Mouse (Mus musculus) CH12.LX (cell line): Measurements from ENCODE around the gene Ptprr. TPM values are rescaled to one million over a fixed set of nuclear protein-coding genes. Genes with fewer than 3 reads are reported as not detected.

Experiments
- DNase-seq: peaks from one replicate; pipeline ENCODE4 v3.0.0-alpha.2; 2013; ENCODE audit errors: extremely low read depth
- H3K27ac ChIP-seq: 2 replicates; pipeline ENCODE4 v1.5.1; 2012; ENCODE audit warnings: low read depth, mild to moderate bottlenecking, control low read depth, moderate library complexity; ENCODE audit not compliant: insufficient read depth
- H3K27me3 ChIP-seq: replicated peaks from 2 replicates; pipeline ENCODE3; 2012; ENCODE audit warnings: inconsistent platforms
- H3K36me3 ChIP-seq, 2 experiments: replicated peaks in 1 of 2; 2 replicates each; pipeline versions ENCODE3 to v1.6.1; 2012; ENCODE audit warnings: inconsistent platforms in 1 of 2, low read length in 1 of 2, mild to moderate bottlenecking in 1 of 2, mixed read lengths in 1 of 2, moderate library complexity in 1 of 2; ENCODE audit not compliant: control insufficient read depth in 1 of 2, insufficient read depth in 1 of 2
- H3K4me1 ChIP-seq, 2 experiments: 2 replicates each; pipeline ENCODE4 v1.6.1; 2012; ENCODE audit warnings: inconsistent platforms in 1 of 2, moderate library complexity in 1 of 2; ENCODE audit not compliant: insufficient read depth in 2 of 2, control insufficient read depth in 1 of 2
- H3K4me2 ChIP-seq: 2 replicates; pipeline ENCODE4 v1.6.1; 2012; ENCODE audit warnings: low read depth, mild to moderate bottlenecking, control low read depth; ENCODE audit not compliant: poor library complexity, insufficient read depth, severe bottlenecking
- H3K4me3 ChIP-seq, 3 experiments: fragments of 150-350 bp in 1 of 3; sonication (generic) in 1 of 3; replicated peaks in 1 of 3; 2 replicates each; pipeline versions ENCODE3 to v1.5.1; 2011 to 2012; ENCODE audit warnings: low read depth in 2 of 3, low read length in 2 of 3, mild to moderate bottlenecking in 2 of 3, moderate library complexity in 2 of 3, control low read depth in 1 of 3, improper control_type of control experiment in 1 of 3, inconsistent platforms in 1 of 3, mixed read lengths in 1 of 3; ENCODE audit not compliant: poor library complexity in 1 of 3
- H3K79me2 ChIP-seq: replicated peaks from 2 replicates; pipeline ENCODE4 v1.6.1; 2012; ENCODE audit warnings: mild to moderate bottlenecking, moderate library complexity; ENCODE audit not compliant: control insufficient read depth, poor library complexity, insufficient read depth, severe bottlenecking; ENCODE audit errors: extremely low read depth
- H3K9ac ChIP-seq: 2 replicates; pipeline ENCODE4 v1.6.1; 2012; ENCODE audit warnings: low read depth, mild to moderate bottlenecking, control low read depth, moderate library complexity; ENCODE audit not compliant: insufficient read depth
- H3K9me3 ChIP-seq: replicated peaks from 2 replicates; pipeline ENCODE3; 2012; ENCODE audit warnings: low read length, inconsistent platforms, mixed read lengths
- BHLHE40 ChIP-seq: IDR thresholded peaks from 2 replicates; pipeline ENCODE4 v1.6.1; 2011; ENCODE audit warnings: mild to moderate bottlenecking, low read depth, low read length, improper control_type of control experiment
- CHD2 ChIP-seq: IDR thresholded peaks from 2 replicates; pipeline ENCODE4 v1.6.1; 2011; ENCODE audit warnings: low read length, improper control_type of control experiment
- ETS1 ChIP-seq: conservative IDR thresholded peaks from 2 replicates; pipeline ENCODE4 v1.6.1; 2012; ENCODE audit warnings: low read depth, mild to moderate bottlenecking, inconsistent platforms, low read length, improper control_type of control experiment, moderate library complexity
- GABPA ChIP-seq: IDR thresholded peaks from 2 replicates; pipeline ENCODE4 v1.6.1; 2012; ENCODE audit warnings: low read depth, low read length, improper control_type of control experiment, inconsistent platforms; ENCODE audit not compliant: insufficient replicate concordance
- IRF4 ChIP-seq: IDR thresholded peaks from 2 replicates; pipeline ENCODE4 v1.6.1; 2014; ENCODE audit warnings: low read depth, mild to moderate bottlenecking, inconsistent platforms, low read length, improper control_type of control experiment
- JUN ChIP-seq: IDR thresholded peaks from 2 replicates; pipeline ENCODE4 v1.6.1; 2011; ENCODE audit warnings: low read depth, mild to moderate bottlenecking, low read length, improper control_type of control experiment, moderate library complexity; ENCODE audit not compliant: insufficient read depth
- JUND ChIP-seq: conservative IDR thresholded peaks from 2 replicates; pipeline ENCODE4 v1.6.1; 2011; ENCODE audit warnings: low read depth, low read length, improper control_type of control experiment
- KAT2A ChIP-seq: IDR thresholded peaks from 2 replicates; pipeline ENCODE4 v1.6.1; 2012; ENCODE audit warnings: low read length, improper control_type of control experiment, inconsistent platforms; ENCODE audit not compliant: insufficient replicate concordance
- MXI1 ChIP-seq: IDR thresholded peaks from 2 replicates; pipeline ENCODE4 v1.6.1; 2011; ENCODE audit warnings: mild to moderate bottlenecking, low read depth, low read length, improper control_type of control experiment
- MYC ChIP-seq: IDR thresholded peaks from 2 replicates; pipeline ENCODE4 v1.6.1; 2011; ENCODE audit warnings: low read depth, mild to moderate bottlenecking, improper control_type of control experiment, low read length
- RAD21 ChIP-seq: IDR thresholded peaks from 2 replicates; pipeline ENCODE4 v1.6.1; 2011; ENCODE audit warnings: low read depth, mild to moderate bottlenecking, low read length, improper control_type of control experiment, moderate library complexity
- SIN3A ChIP-seq: IDR thresholded peaks from 2 replicates; pipeline ENCODE4 v1.6.1; 2012; ENCODE audit warnings: low read length, improper control_type of control experiment, inconsistent platforms
- USF1 ChIP-seq: IDR thresholded peaks from 2 replicates; pipeline ENCODE4 v1.6.1; 2014; ENCODE audit warnings: low read depth, mild to moderate bottlenecking, inconsistent platforms, low read length, improper control_type of control experiment
- USF2 ChIP-seq: conservative IDR thresholded peaks from 2 replicates; pipeline ENCODE4 v1.6.1; 2011; ENCODE audit warnings: low read depth, low read length, improper control_type of control experiment
- ZKSCAN1 ChIP-seq: IDR thresholded peaks from 2 replicates; pipeline ENCODE4 v1.6.1; 2012; ENCODE audit warnings: low read depth, inconsistent platforms, low read length, improper control_type of control experiment, borderline replicate concordance
- ZNF384 ChIP-seq: IDR thresholded peaks from 2 replicates; pipeline ENCODE4 v1.6.1; 2012; ENCODE audit warnings: low read depth, low read length, improper control_type of control experiment, inconsistent platforms
- dilution Hi-C: fragments of 300-500 bp; cut with MboI; formaldehyde crosslinking; loops from 2 replicates; pipeline ENCODE4 v1.14.3; 2020; ENCODE audit warnings: low sequenced_read_pairs; ENCODE audit not compliant: extremely low pct_unique_long_range_greater_than_20kb, extremely low pct_ligation_motif_present
- in situ Hi-C: fragments of 300-500 bp; cut with MboI; formaldehyde crosslinking; loops from 3 replicates; pipeline ENCODE4 v1.14.3; 2019; ENCODE audit warnings: low sequenced_read_pairs, low pct_ligation_motif_present, low pct_unique_long_range_greater_than_20kb, mixed read lengths
- polyA plus RNA-seq: library from polyadenylated mRNA; unstranded; fragments of >175 nt; gene quantifications from 2 replicates; pipeline ENCODE4 v1.2.1, GENCODE M21; 2012; ENCODE audit warnings: low read depth; ENCODE audit not compliant: insufficient read length
- total RNA-seq, 2 experiments: library from RNA; depleted of rRNA; stranded (reverse); fragments of 300-350 nt in 1 of 2; fragments of >200 nt in 1 of 2; gene quantifications; 2 replicates each; pipeline ENCODE4 v1.2.3; 2012 to 2014

The Ptprr gene
- total and polyA plus RNA-seq, 3 experiments: 0.51 to 1.9 (median 0.81) TPM

GRCm38 (mm10) chr10:116121463-116121862 lies 103.5 kb downstream of the Ptprr start:
- Histone ChIP-seq H3K79me2 (no peaks in the 10 kb centered on the region), H3K36me3 (no peaks in the 10 kb centered on the region), H3K4me3 (no peak overlapping the region), H3K4me1 (no peaks in the 10 kb centered on the region), H3K27me3 (no peaks in the 10 kb centered on the region), H3K9me3 (no peaks in the 10 kb centered on the region), H3K9ac (no peak overlapping the region), H3K27ac (no peak overlapping the region), H3K4me2 (no peak overlapping the region)
- dilution Hi-C loops (no loop called here), in situ Hi-C loops (no loop called here)
- no peak for DNase-seq
- TF ChIP-seq KAT2A (no peak), SIN3A (no peak), GABPA (no peak), ZKSCAN1 (no peak), USF1 (no peak)

- Histone ChIP-seq H3K4me1 (no peaks in the 10 kb centered on the region), H3K4me3 (no peak overlapping the region), H3K79me2 (no peaks in the 10 kb centered on the region)
- in situ Hi-C loops: no loop called here
- TF ChIP-seq BHLHE40 (no peak), JUND (no peak), ZKSCAN1 (no peak), GABPA (no peak), ZNF384 (no peak), MYC (no peak), JUN (no peak), MXI1 (no peak), RAD21 (no peak), USF2 (no peak), IRF4 (no peak), ETS1 (no peak)
- TF ChIP-seq, all 38 proteins: peak for 0
- H3K27me3 ChIP-seq: no peaks in the 10 kb centered on the region
- H3K9me3 ChIP-seq: no peaks in the 10 kb centered on the region
- H3K36me3 ChIP-seq: no peaks in the 10 kb centered on the region
- dilution Hi-C loops: no loop called here
- no peak overlapping the region for H3K9ac ChIP-seq
- DNase-seq: no peak
- no peak overlapping the region for H3K4me2 ChIP-seq
- H3K27ac ChIP-seq: no peak overlapping the region
Observed at GRCm38 (mm10) chr10:116123808-116124207, 105.8 kb downstream of the Ptprr start.

GRCm38 (mm10) chr10:116125364-116125763 lies 107.4 kb downstream of the Ptprr start:
- Histone ChIP-seq H3K27me3 (no peaks in the 10 kb centered on the region), H3K9ac (no peak overlapping the region)
- TF ChIP-seq ZKSCAN1 (no peak), CHD2 (no peak), SIN3A (no peak)
- TF ChIP-seq, all 38 proteins: peak for 0
- no peak overlapping the region for H3K4me2 ChIP-seq
- no peak overlapping the region for H3K4me3 ChIP-seq
- no peak overlapping the region for H3K27ac ChIP-seq
- no peaks in the 10 kb centered on the region for H3K9me3 ChIP-seq
- H3K36me3 ChIP-seq: no peaks in the 10 kb centered on the region
- no peak for DNase-seq
- H3K79me2 ChIP-seq: no peaks in the 10 kb centered on the region
- dilution Hi-C loops: no loop called here
- in situ Hi-C loops: no loop called here
- no peaks in the 10 kb centered on the region for H3K4me1 ChIP-seq
